Mouse (Mus musculus): ENCODE measurements around the gene Tm9sf3.

Gene Tm9sf3

DNA sequence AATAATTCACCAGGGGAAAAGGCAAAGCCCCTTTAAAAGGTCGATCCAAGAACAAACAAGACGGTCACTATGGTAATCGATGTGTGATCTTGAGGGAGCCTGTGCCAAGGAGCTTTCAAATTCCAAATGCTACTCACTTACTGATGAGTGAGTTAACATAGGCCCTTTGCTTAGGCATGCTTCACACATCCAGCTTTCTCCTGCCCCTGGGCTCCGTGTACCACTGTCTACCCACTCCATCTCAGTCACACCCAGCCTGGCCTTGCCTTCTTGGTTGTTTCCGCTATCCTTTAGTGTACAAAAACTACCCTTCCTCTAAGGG is 97.9 kb downstream of the Tm9sf3 start:
- DNase-seq = no peak

DNA sequence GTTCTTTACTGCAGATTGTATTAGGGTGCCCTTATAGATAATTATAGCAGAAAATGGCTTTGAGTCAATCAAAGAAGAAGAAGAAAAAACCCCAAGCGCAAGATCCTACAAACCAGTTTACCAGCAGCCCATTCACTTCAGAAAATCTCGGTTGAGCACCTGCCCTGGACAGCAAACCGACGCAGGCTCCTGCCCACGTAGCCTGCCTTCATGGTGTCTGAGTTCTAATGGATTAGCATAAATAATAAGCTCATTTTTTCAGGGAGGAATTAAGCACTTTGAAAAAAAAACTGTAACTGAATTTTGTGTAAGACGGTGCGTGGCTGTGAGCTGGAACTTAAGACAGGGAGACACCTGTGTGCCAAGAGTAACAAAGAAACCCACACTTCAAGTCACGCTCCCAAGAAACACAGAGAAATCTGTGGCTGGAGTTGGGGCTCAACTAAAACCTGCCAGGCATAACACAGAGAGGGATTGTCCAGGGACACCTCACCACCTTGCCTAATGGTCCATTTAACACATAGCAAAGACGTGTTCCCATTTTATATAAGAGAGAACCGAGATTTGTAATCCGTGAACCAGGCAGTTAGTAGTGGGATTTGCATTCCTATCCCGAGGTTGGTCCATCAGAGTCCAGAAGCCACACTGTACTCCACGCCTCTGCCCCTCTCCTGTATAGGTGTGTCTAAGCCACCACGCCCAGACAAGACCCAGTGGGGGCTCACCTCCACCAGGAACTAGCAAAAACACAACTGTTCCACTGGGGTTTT is 98.5 kb downstream of the Tm9sf3 start:
- no peak for DNase-seq

DNA sequence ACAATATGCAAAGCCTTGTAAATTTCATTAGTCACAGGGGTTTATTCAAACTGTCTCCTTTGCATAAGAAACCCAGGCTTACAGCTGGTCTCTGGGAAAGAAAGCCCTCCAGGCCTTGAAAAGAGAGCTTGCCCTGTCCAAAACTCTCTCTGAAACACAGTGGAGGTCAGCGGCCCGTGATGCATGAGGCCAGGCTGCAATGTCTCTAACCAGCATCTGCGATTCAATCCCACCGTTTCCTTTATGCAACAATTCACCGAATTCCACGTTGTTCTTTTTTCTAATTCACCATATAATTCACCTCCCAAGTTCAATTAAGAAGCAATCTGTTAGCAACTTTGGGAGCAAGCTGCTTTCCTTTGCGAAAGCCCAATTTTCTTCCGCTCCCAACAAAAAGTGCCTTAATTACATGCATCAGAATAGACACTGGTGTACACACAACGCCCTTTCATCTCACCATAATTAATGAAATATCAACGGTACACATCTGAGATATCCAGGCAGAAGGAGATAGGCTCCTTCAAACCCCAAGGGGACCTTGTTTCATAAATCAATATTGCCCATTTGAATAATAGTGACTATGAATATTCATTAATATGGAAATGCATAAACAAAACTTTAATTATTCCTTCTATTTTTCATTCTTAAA is 99.2 kb downstream of the Tm9sf3 start:
- DNase-seq = no peak
